Comparison of ENCODE assay signal across 19 mouse cellular contexts in genomic region chr17:83747405-83748160, GRCm38 (mm10). TPM values are rescaled to one million over a fixed set of nuclear protein-coding genes. Genes with fewer than 3 reads are reported as not detected.
DNase-seq lines count a peak whose midpoint lies in the region; ATAC-seq and TF ChIP-seq lines count a peak whose summit lies in the region.
"Had no signal": no experiment of that assay in that cellular context is flagged by ENCODE, and none has a peak within 500 bp of the region (broad histone marks: within the 10 kb centered on the region; RNA-seq: fewer than 3 reads in every experiment).

No protein-coding gene starts in this region.

- H3K9me3 ChIP-seq in ES-Bruce4 (replicated peaks; ENCODE audit: control insufficient read depth, insufficient read depth, low read length, poor library complexity, severe bottlenecking), result peaks cover 15% of the 10 kb centered on the region
- no peaks in the 10 kb centered on the region for H3K9me3 ChIP-seq in intestine, embryonic 16.5 days (ENCODE audit: control insufficient read depth, low read length)

- H3K4me1 ChIP-seq in ES-Bruce4 (ENCODE audit: control insufficient read depth, insufficient read depth, low read length), result peaks cover 7% of the 10 kb centered on the region
- no peaks in the 10 kb centered on the region for H3K4me1 ChIP-seq in intestine, embryonic 16.5 days (ENCODE audit: control insufficient read depth, insufficient read depth, low read length)
- H3K4me1 ChIP-seq: embryonic facial prominence, embryonic 10.5 days; forebrain, embryonic 13.5 days had no signal

- no peak overlapping the region for H3K4me2 ChIP-seq in intestine, embryonic 16.5 days (ENCODE audit: low read depth, low read length)
- H3K4me2 ChIP-seq: forebrain, embryonic 13.5 days had no signal

- ATAC-seq in intestine, embryonic 16.5 days, result peak; percentile 74
- 0 out of 2 replicates have a peak, but pooled peaks have one; percentile 24 for ATAC-seq in megakaryocyte, adult 5-6 weeks (ENCODE audit: poor library complexity, severe bottlenecking)
- ATAC-seq: forebrain, embryonic 13.5 days had no signal

- H3K4me3 ChIP-seq in ES-Bruce4 (ENCODE audit: low read depth, low read length), result no peak overlapping the region
- H3K4me3 ChIP-seq in intestine, embryonic 16.5 days (ENCODE audit: low read length), result no peak overlapping the region
- H3K4me3 ChIP-seq: embryonic facial prominence, embryonic 10.5 days; forebrain, embryonic 13.5 days; hindbrain, embryonic 10.5 days had no signal

- peaks cover 3% of the 10 kb centered on the region; the same call in 1 of the 2 replicates for H3K36me3 ChIP-seq in ES-Bruce4 (ENCODE audit: control insufficient read depth, insufficient read depth, low read length, poor library complexity, severe bottlenecking)
- no peaks in the 10 kb centered on the region for H3K36me3 ChIP-seq in intestine, embryonic 16.5 days (ENCODE audit: control insufficient read depth, insufficient read depth, low read length)

- H3K9ac ChIP-seq in ES-Bruce4 (ENCODE audit: low read depth, poor library complexity, severe bottlenecking), result no peak overlapping the region
- H3K9ac ChIP-seq in intestine, embryonic 16.5 days (ENCODE audit: low read depth, low read length), result no peak overlapping the region
- H3K9ac ChIP-seq: forebrain, embryonic 13.5 days had no signal

- TF ChIP-seq CTCF in ES-Bruce4 (IDR thresholded peaks at IDR 0.05; ENCODE audit: low read depth, low read length), result no peak

- no peaks in the 10 kb centered on the region for H3K27me3 ChIP-seq in ES-Bruce4 (ENCODE audit: control insufficient read depth, insufficient read depth, low read length, poor library complexity, severe bottlenecking)
- H3K27me3 ChIP-seq in intestine, embryonic 16.5 days (replicated peaks; ENCODE audit: control insufficient read depth, insufficient read depth, low read length), result no peaks in the 10 kb centered on the region
- H3K27me3 ChIP-seq: forebrain, embryonic 13.5 days had no signal

- no peak for TF ChIP-seq POLR2A in ES-Bruce4 (IDR thresholded peaks at IDR 0.05; ENCODE audit: insufficient read depth, low read length)

- peak overlapping the region; percentile 52; the same call in 1 of the 2 replicates for H3K27ac ChIP-seq in ES-Bruce4 (ENCODE audit: insufficient read depth, low read length)
- no peak overlapping the region for H3K27ac ChIP-seq in intestine, embryonic 16.5 days (ENCODE audit: low read length)
- H3K27ac ChIP-seq: embryonic facial prominence, embryonic 10.5 days; forebrain, embryonic 13.5 days; hindbrain, embryonic 10.5 days had no signal

- WGBS in intestine, embryonic 16.5 days, result 79% methylated on average over 10 of the region's 10 CpGs

- no peak for TF ChIP-seq EP300 in ES-Bruce4 (IDR thresholded peaks at IDR 0.05; ENCODE audit: insufficient read depth, low read depth, low read length)

- DNase-seq in adipocyte (ENCODE audit: low spot score), result peak; percentile 67
- no peak for DNase-seq in thymus, postnatal 0 days (ENCODE audit: low spot score)
- no peak for DNase-seq in layer of hippocampus, adult 9-10 months (ENCODE audit: low spot score)
- no peak for DNase-seq in testis, postnatal 14 days (ENCODE audit: low spot score)
- no peak for DNase-seq in embryo, embryonic 10 days (ENCODE audit: low spot score)
- DNase-seq: adrenal gland, postnatal 25 days; cerebellum, adult 18-20 months; cerebellum, postnatal 36 days; gastrocnemius, postnatal 14 days; kidney, adult 9 months; kidney, postnatal 36 days; retina, postnatal 1 day; thymus, postnatal 36 days had no signal

RNA-seq across cellular contexts. Expression of gene Mta3, which starts 41.6 kb away (rescaled TPM):
- 162 and 164 TPM in 2 replicates for polyA plus RNA-seq in ES-Bruce4 (2011; ENCODE audit: insufficient read depth, insufficient read length, low read depth, missing spikeins)
- polyA plus RNA-seq in intestine, embryonic 16.5 days (2015; fragmentation: Nextera tagmentation; extraction: Ambion mirVana), result 33.2 and 35.0 TPM in 2 replicates
- total RNA-seq in megakaryocyte, adult 5-6 weeks (2015), result 79.2 and 84.9 TPM in 2 replicates
- 65.7 and 74.1 TPM in 2 replicates for total RNA-seq in megakaryocyte, adult 5-6 weeks (2017)
- 65.1 and 67.0 TPM in 2 replicates for polyA plus RNA-seq in thymus, postnatal 0 days (2015; fragmentation: Nextera tagmentation; extraction: Ambion mirVana)
